Mouse (Mus musculus): ENCODE data around the gene Glo1.

Gene Glo1

DNA sequence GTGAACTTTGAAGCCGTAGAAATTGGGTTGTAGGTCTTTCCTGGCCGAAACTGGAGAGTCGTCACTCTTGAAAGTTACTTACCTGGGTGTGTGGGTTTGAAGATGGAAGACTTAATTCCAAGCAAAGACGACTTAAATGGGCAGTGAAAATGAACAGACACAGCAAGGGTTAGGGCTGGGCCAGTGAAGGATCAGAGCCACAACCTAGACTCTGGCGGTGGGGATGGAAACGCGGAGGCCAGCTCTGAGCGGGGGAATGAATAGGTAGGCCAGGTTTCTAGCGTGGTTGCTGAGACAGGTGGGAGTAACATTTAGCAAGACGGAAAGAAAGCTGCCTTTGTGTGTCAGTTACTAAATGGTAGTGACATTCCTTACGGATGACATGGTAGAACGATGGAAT, 49.7 kb downstream of the Glo1 start:
- DNase-seq (ENCODE audit: low spot score), result no peak

DNA sequence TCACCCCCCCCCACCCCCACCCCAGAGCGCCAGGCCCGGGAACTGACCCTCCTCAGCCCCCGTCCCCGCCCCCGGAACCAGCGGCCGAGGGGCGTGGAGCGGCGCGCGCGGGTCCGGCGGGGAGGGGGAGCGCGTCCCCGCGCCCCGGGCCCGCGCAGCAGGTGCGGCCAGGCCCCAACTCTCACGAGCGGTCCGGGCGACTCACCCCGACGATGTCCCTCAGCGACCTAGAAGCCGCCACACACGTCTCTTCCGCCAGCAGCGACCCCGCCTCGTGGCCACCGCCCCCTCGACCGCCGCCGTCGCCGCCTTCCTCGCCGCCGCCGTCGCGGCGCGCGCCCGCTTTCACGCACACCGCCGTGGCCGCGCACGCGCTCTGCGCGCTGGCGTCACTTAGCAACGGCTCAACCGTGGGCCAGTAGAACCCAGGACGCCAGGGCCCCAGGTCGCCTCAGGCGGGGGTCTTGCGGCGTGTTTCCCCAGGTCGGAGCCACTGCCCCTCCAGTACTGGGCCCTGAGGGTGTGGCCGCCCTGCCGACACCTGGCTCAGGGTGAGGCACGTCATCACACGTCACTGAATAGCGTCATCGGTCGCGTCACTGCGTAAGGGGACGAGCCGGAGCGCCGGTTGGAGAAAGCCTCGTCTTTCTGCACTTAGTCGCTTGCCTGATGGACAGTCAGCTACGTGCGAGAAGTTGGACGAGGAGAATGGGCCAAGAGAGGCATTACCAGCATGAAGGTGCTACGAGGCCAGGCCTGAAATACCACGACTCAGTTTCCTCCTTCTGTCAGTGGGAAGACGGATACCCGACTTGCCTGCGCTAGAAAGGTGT, 50.5 kb downstream of the Glo1 start, which contains the start of gene Btbd9:
Gene Btbd9 (minus strand): TSS at position 548 of the 833 bp plus-strand sequence.
- DNase-seq (ENCODE audit: low spot score), result peak; percentile 94

DNA sequence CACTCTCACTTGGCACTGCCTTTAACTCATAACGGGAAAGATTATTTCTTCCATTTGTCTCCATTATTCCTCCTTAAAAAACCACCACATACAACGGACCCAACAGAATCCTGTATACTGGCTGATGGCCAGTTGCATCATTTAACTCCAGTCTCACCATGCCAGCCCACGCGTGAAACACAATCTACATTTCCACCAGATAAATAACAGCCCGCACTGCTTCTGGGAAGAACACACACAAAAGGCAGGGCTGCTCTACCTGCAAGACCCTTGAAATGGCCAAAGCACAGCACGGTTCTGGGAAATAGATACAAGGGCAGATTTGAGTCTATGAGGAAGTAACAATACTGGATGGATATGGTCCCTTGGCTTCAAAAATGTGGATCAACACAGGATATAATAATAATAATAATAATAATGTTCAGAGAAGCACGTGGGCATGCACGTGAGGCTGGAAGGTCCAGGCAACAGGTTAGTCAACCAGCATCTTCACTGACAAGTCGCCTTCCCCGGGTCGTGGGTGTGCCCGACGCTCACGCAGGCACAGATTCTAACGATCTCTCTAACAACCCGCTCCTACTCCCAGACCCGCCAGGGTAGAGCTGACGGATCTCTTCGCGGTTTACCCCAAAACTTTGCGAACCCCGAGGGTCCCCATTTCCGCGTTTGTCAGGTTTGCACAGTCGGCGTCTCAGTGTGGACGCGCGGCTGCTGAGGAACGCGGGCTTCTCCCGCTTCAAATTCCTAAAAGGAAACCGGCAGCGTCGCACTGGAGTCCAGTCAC, 51.4 kb downstream of the Glo1 start:
- no peak for DNase-seq (ENCODE audit: low spot score)

DNA sequence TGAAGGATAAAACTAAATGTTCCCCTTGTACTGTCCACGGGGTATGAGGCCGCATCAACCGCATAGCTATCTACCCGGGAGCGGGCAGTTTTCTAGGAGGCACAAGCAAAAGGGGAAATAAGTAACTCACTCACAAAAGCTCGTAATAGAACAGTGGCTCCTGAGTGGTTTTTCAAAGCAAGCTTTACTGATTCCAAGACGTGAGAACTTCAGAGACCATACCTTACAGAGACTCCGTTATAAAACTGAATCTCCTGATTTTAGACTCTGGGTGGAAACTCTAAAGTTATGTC, 51.9 kb downstream of the Glo1 start:
- DNase-seq (ENCODE audit: low spot score), result no peak

DNA sequence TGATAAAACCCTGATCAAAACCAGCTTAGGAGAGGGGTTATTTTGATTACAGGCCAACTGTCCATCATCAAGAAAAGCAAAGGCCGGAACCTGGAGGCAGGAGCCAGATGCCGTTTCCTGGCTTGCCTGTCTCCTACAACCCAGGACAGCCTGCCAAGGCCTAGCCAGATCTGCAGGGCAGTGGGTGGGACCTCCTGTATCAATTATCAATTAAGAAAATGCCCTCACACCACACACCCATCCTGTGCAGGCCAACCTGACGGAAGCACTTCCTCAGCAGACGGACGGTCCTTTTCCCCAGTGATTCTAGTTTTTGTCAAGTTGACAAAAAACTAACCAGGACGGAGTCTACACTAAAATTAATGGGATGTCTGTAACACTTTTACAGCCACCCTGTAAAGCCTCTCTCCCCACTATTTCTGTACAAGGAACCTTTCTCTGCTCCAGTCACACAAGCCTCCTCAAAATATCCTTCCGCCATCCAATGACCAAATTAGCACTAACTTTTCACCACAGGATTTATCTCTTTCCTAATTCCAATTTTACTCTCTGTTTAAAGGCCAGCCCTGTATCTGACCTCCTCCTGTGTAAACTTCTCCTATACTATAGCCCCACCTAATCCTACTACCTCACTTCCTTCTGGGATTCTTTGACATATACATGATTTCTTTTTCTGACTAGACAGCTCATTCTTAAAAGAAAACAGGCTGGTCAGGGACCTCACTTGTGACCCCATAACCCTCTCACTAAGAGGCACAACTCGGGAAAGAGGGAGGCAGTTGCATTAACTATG, 52.5 kb downstream of the Glo1 start:
- peak; percentile 29 for DNase-seq (ENCODE audit: low spot score)

DNA sequence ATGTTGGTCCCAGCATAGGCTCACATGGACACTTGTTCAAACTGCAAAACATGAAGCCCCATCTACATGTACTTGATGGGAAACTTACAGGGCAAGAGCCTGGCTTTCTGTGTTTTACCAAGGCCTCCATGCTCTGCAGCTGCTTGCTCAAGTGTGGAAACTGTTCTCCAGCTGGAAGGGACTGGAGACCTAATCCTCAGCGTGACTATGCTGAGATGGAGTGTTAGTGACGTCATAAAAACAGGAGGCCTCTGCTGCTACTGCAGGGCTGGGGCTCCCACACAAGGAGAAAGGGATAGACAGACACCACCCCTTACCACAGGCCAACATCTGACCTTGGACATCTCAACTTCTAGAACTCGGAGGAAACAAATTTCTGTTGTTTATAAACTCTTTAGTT, 55.7 kb downstream of the Glo1 start:
- DNase-seq (ENCODE audit: low spot score), result no peak

DNA sequence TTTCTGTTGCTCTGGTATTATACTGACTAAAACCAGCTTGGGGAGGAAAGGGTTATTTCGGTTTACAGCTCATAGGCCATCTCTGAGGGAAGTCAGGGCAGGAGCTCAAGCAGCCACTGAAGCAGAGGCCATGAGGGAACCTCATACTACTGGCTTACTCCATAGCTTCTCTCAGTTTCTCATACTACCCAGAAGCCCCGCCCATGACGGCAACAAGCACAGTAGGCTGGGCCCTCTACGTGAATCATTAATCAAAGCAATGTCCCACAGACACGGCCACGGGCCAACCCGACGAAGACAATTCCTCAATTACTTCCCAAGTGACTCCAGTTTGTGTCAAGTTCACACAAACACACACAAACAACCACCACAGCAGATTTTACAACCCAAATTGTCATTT, 56.5 kb downstream of the Glo1 start:
- peak; percentile 65 for DNase-seq (ENCODE audit: low spot score)

DNA sequence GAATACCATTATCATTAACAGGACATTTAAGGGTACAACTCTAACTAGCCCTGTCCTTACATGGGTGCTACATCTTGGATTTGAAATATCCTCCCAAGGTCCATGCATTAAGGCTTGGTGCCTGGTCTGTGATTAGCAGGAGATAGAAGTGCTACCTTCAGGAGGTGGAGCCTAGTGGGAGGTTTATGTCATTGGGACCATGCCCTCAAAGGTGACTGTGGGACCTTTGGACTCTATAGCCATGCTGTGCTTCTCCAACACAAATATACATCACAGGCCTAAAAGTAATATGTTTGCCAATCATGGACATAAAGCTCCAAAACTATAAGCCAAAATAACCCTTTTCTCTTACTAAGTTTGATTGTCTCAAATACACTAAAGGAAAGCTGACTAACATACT, 58.2 kb downstream of the Glo1 start:
- no peak for DNase-seq (ENCODE audit: low spot score)

DNA sequence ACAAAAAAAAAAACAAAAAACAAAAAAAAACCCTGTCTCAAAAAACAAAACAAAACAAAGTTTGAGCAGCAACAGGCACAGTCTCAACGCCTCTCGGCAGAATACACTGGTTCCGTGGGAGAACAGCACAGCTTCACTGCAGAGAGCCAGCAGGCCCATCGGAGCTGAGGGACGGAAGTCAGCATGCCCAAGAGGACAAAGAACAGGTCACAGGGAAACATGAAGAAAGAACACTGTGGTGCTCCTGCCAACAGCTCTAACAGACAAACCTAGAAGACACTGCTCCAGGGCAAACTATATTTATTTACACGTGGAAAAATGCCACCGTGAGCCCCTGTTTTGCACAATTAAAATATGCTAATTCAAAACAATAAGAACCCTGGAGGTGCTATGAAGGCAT, 61.7 kb downstream of the Glo1 start:
- DNase-seq (ENCODE audit: low spot score), result no peak

DNA sequence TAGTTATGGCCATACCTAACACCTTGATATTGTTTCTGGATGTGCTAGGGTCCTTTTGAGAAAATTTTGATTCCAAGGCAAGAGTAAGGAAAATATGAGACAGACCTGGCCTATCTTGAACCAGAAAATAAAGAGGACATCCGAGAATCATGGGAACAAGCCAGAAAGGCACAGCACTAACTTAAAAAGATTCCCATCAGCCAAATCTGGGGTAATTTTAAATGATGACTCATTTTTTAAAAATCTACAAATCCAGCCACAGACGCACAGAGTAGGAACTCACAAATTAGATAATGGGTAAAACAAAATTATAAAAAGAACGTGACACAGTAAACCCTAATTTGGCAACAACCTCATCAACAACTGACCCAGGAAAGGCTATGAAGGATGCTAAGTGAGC, 62.3 kb downstream of the Glo1 start:
- no peak for DNase-seq (ENCODE audit: low spot score)

DNA sequence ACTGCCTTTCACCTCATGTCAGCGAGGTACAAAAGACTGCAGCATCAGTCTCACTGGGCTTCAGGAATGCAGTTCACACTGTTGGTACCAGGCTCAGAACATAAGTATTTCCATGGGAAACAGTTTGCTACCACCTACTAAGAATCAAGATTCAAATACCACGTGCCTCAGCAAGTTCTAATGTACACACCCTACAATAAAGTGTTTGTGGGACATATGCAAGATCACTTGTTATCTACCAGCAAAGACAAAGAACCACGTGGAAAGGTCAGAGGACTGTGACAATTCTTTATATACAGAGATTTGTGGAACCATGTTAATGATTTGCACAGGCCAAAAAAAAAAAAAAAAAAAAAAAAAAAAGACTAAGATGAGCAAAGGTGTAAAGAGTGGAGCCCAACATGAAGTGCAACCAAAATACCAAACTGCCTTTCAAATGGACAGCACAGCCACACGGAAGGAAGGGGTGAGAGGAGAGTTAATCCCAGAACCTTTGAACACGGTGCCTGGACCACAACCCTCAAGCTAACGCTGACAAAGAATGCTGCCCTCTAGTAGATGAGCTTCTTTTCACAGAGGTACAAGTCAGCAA, 63.1 kb downstream of the Glo1 start:
- no peak for DNase-seq (ENCODE audit: low spot score)

DNA sequence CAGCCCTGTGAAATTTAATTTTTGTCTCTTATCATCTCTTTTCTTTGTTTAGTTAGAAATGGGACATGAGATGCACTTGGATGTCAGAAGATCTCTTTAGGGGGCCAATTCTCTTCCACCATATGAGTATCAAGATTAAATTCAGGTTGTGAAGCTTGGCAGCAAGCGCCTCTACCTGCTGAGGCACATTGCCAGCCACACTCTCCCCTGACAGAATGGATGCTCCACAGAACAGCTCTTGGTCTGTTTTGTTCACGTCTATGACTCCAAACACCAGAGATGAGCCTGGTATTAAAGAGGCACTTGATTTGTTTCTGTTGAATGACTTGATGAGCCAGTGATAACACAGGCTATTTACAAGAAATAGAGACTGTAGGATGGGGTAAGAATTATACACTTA, 63.9 kb downstream of the Glo1 start:
- no peak for DNase-seq (ENCODE audit: low spot score)

DNA sequence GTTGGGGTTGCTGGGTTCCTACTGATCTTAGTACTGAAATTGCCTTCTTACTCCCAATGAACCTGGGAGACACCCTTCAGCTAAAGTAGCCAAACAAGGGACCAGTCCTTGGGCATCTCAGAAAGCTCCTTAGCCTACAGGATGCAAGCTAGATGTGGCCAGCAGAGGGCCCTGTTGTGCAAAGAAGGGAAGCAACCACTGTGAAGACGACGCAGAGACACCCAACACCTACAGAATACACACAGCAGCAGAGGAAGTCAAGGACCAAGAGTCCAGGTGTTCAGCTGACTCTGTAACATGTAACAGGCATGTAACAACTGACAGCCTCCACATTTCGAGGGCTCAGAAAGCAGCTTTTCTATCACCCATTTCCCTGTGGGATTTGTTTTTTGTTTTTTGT, 67.1 kb downstream of the Glo1 start:
- peak; percentile 81 for DNase-seq (ENCODE audit: low spot score)

DNA sequence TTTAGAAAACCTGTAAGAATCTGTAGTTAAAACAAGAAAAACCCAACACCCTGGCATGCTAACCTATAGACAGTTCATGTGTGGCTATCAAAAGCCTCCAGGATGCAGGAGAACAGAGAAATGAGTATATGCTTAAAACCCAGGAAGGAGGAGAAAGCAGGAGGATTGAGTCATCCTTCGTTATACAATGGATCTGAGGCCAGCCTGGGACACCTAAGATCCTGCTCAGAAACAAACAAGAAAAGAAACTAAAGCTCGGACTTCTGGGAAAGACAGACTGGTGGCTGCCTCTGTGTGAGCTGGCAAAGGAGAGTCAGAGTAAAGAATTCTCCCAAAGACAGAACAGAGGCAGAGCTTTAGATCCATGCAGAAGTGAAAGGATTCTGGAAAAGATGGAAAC, 68.0 kb downstream of the Glo1 start:
- no peak for DNase-seq (ENCODE audit: low spot score)

DNA sequence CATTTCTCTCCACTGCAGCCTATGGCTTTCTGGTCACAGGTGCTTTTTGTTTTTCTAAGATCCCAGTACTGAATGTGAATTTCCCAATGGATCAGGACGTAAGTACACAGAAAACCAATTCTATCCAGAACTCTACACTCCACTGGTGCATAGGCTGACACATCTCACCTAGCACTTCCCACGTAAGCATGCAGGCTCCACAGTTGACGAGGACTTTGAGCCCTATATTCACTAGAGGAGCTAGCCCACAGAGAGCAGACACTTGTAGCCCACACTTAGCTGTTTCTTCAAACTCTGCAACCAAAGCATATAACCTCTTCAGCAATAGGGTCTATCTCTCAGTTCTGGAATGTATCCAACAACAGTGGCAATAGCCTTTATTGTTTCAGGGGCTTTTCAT, 70.2 kb downstream of the Glo1 start:
- no peak for DNase-seq (ENCODE audit: low spot score)

DNA sequence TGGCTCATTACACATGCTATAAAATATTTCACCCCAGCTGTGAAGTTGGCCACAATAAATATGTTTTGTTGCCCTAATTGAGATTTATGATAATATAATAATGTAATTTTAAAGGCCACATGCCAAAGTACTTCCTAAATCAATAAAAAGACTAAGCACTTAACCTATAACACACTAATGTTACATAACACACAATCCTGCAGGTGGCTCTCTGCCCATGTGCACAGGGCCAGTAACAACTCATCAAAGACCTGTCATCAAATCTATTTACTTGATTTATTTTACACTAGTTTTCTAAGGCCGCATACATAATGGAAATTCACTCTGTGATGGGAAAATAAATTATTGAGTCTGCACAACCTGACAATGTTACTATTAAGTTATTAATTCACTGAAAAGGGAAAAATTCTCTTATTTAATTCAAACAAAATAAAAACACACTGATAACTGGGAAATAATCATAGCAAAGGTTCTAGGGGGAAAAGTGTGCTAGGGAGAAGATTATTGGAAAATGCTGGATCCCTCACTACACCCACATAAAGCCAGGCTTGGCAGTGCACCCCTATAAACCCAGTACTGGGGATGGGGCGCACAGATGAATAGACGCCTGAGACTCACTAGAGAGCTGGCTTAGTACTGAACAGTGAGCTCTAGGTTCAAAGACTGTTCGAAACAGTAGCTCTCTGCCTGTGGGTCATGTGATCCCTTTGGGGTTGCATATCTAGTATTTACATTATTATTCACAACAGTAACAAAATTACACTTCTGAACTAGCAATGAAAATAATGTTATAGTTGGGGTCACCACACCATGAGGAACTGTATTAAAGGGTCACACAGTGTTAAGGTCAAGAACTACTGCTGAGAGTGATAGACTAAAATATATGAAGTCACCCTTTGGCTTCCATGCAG, 73.4 kb downstream of the Glo1 start:
- DNase-seq (ENCODE audit: low spot score), result no peak

DNA sequence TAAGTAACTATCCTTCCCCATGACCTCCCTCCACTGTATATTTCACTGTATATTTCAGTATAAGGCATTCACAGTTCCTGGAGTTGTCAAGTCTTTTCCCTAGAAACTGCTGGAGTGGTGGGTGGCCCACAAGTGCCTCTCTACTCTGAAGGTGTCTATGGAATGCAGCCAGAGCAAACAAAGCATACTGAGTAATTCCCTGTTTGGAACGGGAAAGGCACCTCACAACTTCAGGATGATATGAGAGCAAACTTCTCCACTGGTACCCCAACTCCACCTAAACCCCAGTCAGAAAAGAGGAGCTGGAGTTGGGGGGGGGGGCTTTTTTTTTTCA, 75.9 kb downstream of the Glo1 start:
- peak; percentile 71 for DNase-seq (ENCODE audit: low spot score)

DNA sequence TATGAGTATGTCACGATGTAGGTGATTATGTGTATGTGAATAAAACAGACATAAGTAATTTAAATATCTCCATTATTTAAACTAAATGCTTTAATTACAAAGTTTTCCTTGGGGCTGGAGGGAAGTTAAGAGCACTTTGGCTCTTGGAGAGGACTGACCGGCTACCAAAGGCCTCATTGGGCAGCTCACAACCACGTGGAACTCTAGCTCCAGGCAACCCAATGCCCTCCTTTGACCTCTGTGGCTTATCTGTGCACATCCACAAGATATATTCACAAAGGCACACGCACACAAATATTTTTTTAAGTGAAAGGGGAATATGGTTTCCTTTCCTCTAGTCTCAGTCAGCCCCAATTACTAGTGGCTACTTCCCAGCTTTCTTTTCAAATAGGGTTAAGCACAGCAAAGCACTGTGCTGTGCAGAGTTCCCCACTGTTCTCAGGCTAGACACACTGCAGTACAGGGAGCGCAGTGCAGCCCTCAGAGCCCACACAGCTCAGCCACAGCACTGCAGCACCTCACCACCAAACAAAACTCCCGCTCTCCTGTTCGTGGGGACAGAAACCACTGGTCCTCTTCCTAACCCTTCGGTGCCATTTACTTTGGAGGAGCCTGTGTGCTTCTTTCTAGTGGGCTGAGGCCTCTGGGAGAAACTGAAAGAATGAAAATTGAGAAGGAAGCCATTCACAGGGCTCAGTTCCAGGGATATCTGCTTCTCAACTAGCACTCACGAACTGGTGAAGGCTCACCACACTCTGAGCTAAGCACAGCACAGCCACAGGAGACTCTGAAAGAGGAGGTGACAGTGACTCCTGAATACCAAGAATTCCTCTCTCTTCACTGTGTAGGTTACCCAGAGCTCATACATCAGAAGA, 76.5 kb downstream of the Glo1 start:
- DNase-seq (ENCODE audit: low spot score), result no peak

DNA sequence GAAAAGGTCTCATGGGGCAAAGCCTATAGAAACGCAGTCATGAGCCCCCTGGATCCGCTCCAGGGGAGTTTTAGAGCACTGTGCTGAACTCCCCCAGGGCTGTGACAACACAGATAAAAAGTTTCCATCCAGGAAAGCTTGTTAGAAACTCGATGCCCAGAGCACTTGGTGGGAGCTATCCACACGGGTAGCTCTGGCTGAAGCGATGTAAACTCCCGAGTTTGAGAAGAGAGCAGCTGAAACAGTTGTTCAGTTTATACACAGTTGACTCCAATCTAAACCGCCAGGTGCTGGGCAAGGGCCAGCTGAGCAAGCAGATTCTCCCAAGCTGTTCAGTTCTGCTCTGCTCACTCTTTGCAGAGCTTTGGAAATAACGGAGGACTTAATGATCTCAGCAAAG, 87.6 kb downstream of the Glo1 start:
- DNase-seq (ENCODE audit: low spot score), result no peak

DNA sequence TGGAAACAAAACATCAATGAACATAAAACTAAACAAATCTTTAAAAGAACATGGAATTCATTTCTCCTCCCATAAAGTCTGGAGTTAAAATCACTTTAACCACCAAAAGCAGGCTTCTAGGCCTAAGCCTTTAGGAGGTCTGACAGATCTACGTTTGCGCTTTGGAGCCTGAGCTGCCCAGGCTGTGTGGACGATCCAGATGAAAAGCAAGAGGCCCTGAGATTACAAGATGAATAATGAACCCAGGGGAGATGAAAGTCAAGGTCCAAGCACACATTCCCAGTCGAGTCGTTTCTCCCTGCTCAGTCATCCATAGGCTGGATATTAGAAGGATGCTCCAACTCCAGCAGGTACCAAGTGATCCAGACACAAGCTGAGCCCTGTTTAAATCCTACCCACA, 90.0 kb downstream of the Glo1 start:
- no peak for DNase-seq (ENCODE audit: low spot score)

Measured in lung, postnatal 25 days (tissue).